Mouse (Mus musculus) forebrain, embryonic 10.5 days (tissue): ENCODE measurements at regions not wholly inside any gene's neighbourhood (a gene's known extent, or its start where the extent isn't known, plus 50 kb on each side); places are given as distances from the start of the nearest gene placed in this dataset.
A peak's percentile ranks its signal among the peaks of the same experiment; 100 is the strongest.

Experiments
- DNase-seq: peaks from one replicate; pipeline ENCODE4 v3.0.0-alpha.2; 2017; ENCODE audit warnings: low spot score; ENCODE audit errors: extremely low spot score
- H3K27ac ChIP-seq: fragments of 300-500 bp; sonication (generic); 2 replicates; pipeline ENCODE4 v1.5.1; 2016; ENCODE audit warnings: mild to moderate bottlenecking
- H3K27me3 ChIP-seq: fragments of 300-500 bp; sonication (generic); 2 replicates; pipeline ENCODE4 v1.6.1; 2016; ENCODE audit warnings: mild to moderate bottlenecking; ENCODE audit not compliant: poor library complexity, severe bottlenecking
- H3K36me3 ChIP-seq: fragments of 300-500 bp; sonication (generic); replicated peaks from 2 replicates; pipeline ENCODE4 v1.6.1; 2016; ENCODE audit warnings: mild to moderate bottlenecking, moderate library complexity
- H3K4me1 ChIP-seq: fragments of 300-500 bp; sonication (generic); 2 replicates; pipeline ENCODE4 v1.6.1; 2016
- H3K4me3 ChIP-seq: fragments of 300-500 bp; sonication (generic); 2 replicates; pipeline ENCODE4 v1.5.1; 2016; ENCODE audit warnings: mild to moderate bottlenecking, moderate library complexity
- H3K9me3 ChIP-seq: fragments of 300-500 bp; sonication (generic); 2 replicates; pipeline ENCODE4 v1.6.1; 2016; ENCODE audit warnings: mild to moderate bottlenecking, moderate library complexity
- WGBS: fragments of 180-500 bp; shearing (Covaris S2); methylation state at CpG from one replicate; pipeline ENCODE4 v1.1.7; 2016; 5-methylcytosine and 5-hydroxymethylcytosine counted together

DNA sequence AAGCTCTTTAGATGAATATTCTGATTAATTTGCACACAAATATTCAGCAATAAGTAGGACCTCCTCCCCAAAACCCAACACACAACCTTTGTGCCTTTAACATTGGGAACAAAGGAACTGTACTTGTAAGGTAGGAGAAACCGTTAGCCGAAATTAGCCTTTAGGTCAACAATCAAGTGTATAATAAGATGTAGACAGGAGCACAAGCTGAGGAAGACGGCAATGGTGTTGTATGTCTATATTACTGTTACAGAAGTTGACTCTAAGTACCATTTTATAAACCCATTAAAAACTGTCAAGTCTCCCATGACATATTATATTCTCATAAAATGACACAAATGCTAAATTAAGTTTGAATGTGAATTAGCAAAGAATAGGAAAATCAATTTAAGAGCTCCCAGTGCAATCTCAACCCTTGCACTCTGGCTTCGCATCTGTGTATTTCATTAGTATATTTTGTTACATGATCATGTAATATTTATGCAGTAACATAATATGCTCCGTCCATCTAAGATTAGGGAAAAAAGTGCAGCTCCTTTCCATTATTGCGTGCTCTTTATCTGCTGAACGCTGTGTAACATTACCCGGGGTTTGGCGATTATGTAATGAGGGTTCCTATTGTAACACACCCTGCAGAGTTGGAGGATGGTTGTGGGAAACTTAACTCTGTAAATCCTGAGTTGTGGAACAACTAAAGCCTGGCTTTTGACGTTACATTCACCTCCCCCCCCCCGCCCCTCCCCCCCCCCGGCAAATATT, 510.3 kb upstream of the Cited2 start:
- no peaks in the 10 kb centered on the region for H3K36me3 ChIP-seq
- H3K9me3 ChIP-seq = no peaks in the 10 kb centered on the region
- 0 out of 2 replicates have a peak overlapping the region, but pooled peaks have one; percentile 30 for H3K27ac ChIP-seq
- H3K4me3 ChIP-seq = no peak overlapping the region; the same call in 1 of the 2 replicates
- H3K4me1 ChIP-seq = peaks cover 18% of the 10 kb centered on the region
- no peaks in the 10 kb centered on the region for H3K27me3 ChIP-seq
- no peak for DNase-seq
- WGBS = 43% methylated on average over 10 of the region's 12 CpGs

DNA sequence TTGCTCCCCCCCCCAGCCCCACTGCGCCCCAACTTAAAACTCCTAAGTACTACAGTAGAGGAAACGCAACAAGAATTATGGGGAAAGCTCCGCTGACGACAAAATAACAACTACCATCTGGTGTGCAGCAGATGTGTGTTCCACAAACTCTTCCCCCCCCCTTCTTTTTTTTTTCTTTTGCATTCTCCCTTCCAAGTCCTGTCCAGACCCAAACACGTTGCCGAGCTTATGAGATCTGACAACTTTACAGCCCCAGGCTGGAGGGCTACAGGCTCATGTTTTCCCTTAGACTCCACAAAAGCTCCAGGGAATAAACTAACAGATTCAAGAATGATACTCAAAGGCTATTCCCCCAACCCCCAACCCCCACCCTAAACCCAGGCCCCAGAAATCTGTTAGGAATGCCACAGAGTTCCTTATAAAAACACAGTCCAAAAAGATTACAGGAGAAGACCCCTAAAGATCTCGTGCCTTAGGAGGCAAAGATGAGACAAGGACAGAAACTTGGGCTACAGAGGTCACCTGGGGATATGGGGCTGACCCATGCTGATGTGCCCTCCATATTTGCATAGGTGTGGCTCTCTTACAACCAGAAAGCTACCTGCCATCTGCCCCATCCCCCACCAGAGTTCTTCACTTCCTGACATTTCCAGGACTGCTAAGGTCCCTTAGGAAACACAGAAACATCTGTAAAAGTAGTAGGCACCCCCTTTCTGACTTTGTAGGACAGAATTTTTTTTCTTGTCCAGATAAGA, 509.5 kb upstream of the Cited2 start:
- DNase-seq = no peak
- Histone ChIP-seq H3K27ac (0 out of 2 replicates have a peak overlapping the region, but pooled peaks have one; percentile 30), H3K4me1 (peaks cover 18% of the 10 kb centered on the region), H3K9me3 (no peaks in the 10 kb centered on the region), H3K27me3 (no peaks in the 10 kb centered on the region), H3K36me3 (no peaks in the 10 kb centered on the region), H3K4me3 (no peak overlapping the region; the same call in 1 of the 2 replicates)
- 52% methylated on average over 7 of the region's 7 CpGs for WGBS

DNA sequence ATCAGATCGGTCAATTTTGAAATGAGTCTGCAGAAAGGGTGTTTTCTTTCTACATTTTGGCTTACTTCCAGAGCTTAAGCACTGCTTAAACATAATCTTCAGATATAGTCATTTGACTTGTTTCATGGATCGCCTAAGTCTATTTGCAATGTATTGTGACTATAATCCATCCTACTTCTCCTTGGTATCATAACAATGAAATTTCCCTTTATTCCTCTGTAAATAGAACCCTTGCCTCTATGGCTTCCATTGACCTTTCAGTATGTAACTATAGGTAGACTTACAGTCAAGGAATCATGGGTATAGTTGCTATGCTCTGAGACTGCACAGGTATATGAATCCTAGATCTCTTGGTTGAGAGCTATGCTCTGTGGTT, 509.0 kb upstream of the Cited2 start:
- 91% methylated on average over 2 of the region's 2 CpGs for WGBS
- H3K4me1 ChIP-seq = peaks cover 18% of the 10 kb centered on the region
- no peak for DNase-seq
- H3K9me3 ChIP-seq = no peaks in the 10 kb centered on the region
- H3K27ac ChIP-seq = no peak overlapping the region
- H3K27me3 ChIP-seq = no peaks in the 10 kb centered on the region
- H3K4me3 ChIP-seq = no peak overlapping the region
- H3K36me3 ChIP-seq = no peaks in the 10 kb centered on the region

DNA sequence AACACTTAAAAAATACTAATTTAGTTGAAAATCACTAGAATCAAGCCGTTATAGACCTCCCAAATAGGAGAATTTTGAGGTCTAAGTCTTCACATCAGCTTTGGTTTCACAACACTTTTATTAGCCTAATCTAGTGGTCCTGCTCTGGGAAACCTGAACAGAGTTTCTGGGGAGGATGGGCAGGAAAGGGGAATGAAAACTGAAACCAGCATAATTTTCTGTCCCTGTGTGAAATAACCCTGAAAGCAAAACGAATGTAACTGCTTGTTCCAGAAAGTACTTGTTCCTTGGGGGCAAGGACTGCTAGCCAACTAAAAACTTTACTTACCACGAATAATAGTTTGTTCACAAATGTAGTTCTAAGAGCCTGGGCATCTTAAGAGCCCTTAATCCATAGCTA, 508.0 kb upstream of the Cited2 start:
- H3K4me3 ChIP-seq = no peak overlapping the region
- peaks cover 18% of the 10 kb centered on the region for H3K4me1 ChIP-seq
- H3K27me3 ChIP-seq = no peaks in the 10 kb centered on the region
- 78% methylated on average over 3 of the region's 3 CpGs for WGBS
- H3K27ac ChIP-seq = no peak overlapping the region
- H3K36me3 ChIP-seq = no peaks in the 10 kb centered on the region
- DNase-seq = no peak
- no peaks in the 10 kb centered on the region for H3K9me3 ChIP-seq

DNA sequence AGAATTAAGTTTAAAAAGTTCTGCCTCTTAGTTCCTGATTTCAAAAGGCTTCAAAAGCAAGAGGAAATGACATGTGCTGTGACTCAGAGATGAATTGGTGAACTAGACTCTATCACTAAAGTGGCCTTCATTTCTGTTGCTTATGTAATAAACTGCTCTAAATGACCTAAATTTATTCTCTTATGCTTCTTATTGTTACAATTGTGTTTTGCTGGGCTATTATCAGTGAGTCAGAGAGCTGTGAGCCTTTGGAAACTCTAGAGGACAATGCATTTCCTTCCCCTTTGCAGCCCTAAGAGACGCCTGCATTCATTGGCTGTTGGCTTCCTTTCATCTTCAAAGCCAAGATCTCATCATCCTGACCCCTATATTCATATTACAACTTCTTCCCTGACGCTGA, 501.5 kb upstream of the Cited2 start:
- Histone ChIP-seq H3K27ac (no peak overlapping the region), H3K27me3 (peaks cover 3% of the 10 kb centered on the region; the same call in 1 of the 2 replicates), H3K4me3 (no peak overlapping the region), H3K36me3 (no peaks in the 10 kb centered on the region), H3K4me1 (no peaks in the 10 kb centered on the region), H3K9me3 (no peaks in the 10 kb centered on the region)
- DNase-seq = no peak
- 70% methylated on average over 2 of the region's 2 CpGs for WGBS

DNA sequence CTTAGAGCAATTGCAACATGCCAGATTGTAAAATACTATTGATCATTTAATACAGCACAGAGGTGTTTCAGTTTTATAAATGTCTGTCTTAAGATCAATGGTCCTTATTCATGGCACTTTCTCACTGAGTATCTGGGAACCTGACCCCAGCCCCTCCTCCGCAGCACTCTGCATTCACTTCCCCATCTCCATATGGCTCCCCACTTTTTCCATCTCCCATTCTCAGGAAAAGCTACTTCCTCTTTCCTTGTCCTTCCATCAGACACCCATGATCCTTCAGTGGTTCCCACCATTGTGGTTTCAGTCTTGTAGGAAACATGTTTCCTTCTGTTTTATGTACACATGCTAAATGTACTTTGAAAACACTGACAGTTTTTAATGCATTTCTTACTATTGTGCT, 497.3 kb upstream of the Cited2 start:
- Histone ChIP-seq H3K36me3 (no peaks in the 10 kb centered on the region), H3K4me3 (no peak overlapping the region), H3K27ac (no peak overlapping the region), H3K4me1 (peaks cover 14% of the 10 kb centered on the region), H3K9me3 (no peaks in the 10 kb centered on the region), H3K27me3 (peaks cover 31% of the 10 kb centered on the region)
- 93% methylated on average over 1 of the region's 1 CpGs for WGBS
- no peak for DNase-seq

DNA sequence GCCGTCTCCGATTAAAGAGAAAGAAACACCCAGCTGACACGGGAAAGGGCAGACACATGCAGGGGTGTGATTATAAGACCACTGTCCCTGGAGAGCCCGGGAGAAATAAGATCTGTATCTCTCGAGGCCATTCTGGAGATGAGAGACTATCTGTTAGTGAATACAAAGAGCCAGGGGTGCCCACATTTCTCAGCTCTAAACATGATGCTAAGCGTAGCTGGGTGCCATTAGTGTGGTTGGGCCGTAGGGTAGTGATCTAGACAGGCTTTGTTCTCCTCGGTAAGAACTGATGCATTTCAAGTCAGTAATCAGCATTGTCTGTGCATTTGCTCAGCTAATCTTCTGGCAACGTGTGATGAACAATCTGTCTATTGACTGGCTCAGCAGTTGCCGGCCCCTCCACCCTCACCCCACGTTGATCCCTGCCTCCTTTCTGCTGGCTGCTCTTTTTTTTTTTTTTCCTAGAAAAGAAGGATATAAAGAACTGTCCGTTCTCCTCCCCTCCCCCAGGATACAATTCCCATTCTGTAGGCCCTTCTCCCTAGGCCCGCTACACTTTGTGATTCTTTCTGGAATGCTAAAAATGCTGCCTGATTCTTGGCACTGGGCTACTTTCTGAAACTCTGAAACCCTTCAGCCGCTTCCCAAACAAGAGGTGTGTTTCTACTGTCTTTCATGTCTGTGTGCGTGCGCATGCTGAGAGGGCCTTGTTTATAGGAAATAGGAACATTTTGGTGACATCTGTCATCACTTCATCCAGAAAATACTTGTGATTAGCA, 492.8 kb upstream of the Cited2 start:
- Histone ChIP-seq H3K9me3 (no peaks in the 10 kb centered on the region), H3K36me3 (no peaks in the 10 kb centered on the region), H3K4me3 (peak overlapping the region; percentile 37), H3K27ac (peak overlapping the region; percentile 80), H3K27me3 (peaks cover 62% of the 10 kb centered on the region), H3K4me1 (peaks cover 33% of the 10 kb centered on the region)
- peak; percentile 53 for DNase-seq
- 2% methylated on average over 16 of the region's 16 CpGs for WGBS

DNA sequence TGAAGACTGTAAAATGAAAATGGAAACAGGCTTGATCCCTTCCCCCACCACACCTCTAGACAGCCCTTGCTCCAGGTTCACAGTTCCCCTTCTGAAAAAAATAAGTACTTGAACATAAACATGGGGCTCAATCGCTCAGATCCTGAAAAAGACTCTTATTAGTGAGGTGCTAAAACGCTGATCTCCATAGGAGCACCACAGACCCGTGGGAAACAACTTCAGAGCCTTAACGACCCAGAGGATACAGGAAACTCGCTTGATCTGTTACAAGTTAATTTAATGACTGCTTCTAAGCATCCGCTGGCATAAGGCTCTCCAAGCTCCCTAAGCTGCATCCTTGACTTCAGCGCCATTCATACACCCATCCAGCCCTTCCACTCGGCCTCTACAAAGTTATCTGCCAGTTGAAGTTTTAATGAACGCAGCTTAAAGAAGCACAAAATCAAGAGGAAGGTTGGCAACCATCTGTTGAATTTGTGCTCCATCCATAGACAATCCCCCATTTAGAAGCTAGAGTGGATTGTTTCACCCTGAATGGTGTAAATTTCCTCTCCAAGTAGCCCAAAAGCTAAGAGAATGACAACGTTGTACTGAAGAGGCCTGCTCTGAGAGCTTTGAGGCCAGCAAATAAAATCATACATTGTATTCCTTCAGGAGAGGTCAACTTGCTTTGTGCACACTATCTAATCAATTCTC, 486.9 kb upstream of the Cited2 start:
- H3K4me3 ChIP-seq = no peak overlapping the region
- H3K9me3 ChIP-seq = no peaks in the 10 kb centered on the region
- no peaks in the 10 kb centered on the region for H3K36me3 ChIP-seq
- WGBS = 27% methylated on average over 10 of the region's 10 CpGs
- peaks cover 53% of the 10 kb centered on the region for H3K4me1 ChIP-seq
- H3K27ac ChIP-seq = peak overlapping the region; percentile 40; the same call in 1 of the 2 replicates
- no peak for DNase-seq
- H3K27me3 ChIP-seq = peaks cover 32% of the 10 kb centered on the region

DNA sequence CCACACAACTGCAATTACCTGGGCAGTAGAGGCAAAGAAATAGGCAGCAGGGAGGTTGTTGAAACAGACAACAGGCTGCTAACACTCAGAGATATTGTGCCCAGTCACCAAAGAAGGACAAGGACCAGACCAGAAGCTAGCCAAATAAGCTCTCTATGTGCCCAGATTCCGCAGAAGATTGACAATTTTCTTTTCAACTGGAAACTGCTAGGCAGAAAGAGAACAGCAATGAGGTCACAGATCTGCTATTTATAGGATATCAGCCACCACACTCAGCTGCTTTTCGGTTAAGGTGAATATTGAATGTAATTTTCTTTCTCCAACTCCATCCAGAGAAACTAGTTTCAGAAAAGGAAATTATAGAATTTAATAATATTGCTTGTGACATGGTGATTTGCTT, 486.3 kb upstream of the Cited2 start:
- 0 out of 2 replicates have a peak overlapping the region, but pooled peaks have one; percentile 40 for H3K27ac ChIP-seq
- peaks cover 32% of the 10 kb centered on the region for H3K27me3 ChIP-seq
- DNase-seq = no peak
- no peaks in the 10 kb centered on the region for H3K36me3 ChIP-seq
- no peaks in the 10 kb centered on the region for H3K9me3 ChIP-seq
- no peak overlapping the region for H3K4me3 ChIP-seq
- WGBS = 56% methylated on average over 2 of the region's 2 CpGs
- peaks cover 47% of the 10 kb centered on the region for H3K4me1 ChIP-seq

DNA sequence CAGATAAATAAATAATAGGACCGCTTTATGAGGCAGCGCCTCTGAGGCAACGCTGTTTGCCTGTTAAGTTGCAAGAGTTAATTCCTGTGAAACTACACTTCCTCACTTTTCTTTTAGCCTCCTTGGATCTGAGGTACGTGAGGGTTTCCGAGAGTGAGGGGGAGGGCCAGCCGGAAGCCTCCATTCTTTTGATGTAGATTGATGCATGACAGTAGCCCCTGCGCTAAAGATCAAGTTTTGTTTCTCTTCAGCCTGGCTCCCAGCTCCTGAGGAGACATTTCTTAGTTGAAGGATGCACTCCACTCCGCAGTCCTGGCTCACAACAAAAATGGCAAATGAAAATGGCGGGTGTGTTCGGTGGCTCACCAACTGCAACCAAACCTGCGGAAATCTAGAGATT, 485.6 kb upstream of the Cited2 start:
- Histone ChIP-seq H3K4me1 (peaks cover 42% of the 10 kb centered on the region), H3K27me3 (peaks cover 25% of the 10 kb centered on the region), H3K36me3 (no peaks in the 10 kb centered on the region), H3K4me3 (no peak overlapping the region), H3K9me3 (no peaks in the 10 kb centered on the region), H3K27ac (peak overlapping the region; percentile 40; the same call in 1 of the 2 replicates)
- DNase-seq = no peak
- 45% methylated on average over 11 of the region's 11 CpGs for WGBS

DNA sequence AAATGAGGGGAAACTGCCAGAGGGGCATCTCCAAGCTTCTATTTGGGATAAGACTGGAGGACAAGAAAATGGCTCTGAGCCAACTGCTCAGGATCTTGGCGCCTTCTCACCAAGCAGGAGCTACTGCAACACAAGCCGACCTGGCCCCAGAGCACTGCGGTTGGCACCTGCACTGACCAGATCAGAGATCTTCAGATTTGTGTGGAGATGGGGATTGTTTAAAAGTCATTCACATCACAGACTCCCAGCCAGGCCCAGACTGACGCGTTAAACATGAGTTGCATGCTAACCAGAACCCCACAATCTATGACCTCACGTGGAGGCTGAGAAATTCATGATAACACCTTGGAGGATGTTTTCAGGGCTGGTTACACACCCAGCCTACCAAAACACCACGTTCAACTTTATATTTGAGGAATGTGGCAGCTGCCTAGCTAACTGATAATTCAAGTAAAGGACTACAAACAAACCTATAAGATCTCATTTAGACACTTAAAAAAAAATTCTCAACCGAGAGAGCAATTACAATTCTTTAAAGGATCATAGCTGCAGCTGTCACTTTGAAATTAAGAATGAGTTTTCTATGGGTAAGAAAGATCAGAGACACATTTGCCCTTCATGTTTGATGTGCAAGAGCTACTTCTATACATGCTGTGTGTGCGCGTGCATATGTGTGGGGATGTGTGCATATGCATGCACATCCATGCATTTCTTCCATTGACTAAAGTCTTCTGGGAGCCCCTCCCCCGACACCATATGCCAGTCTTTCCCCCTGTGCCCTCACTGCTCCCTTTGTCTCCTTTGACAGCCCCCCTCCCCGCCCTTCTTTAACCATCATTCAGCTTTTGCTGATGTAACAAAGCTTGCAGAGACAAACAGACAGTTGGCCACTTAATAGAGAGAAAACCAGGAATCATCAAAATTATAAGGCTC, 484.8 kb upstream of the Cited2 start:
- 79% methylated on average over 12 of the region's 12 CpGs for WGBS
- peak overlapping the region; percentile 57; the same call in 1 of the 2 replicates for H3K27ac ChIP-seq
- DNase-seq = no peak

More for the DNA sequence above, 484.8 kb upstream of the Cited2 start:
- no peaks in the 10 kb centered on the region; the same call in 1 of the 2 replicates for H3K9me3 ChIP-seq
- H3K27me3 ChIP-seq = peaks cover 17% of the 10 kb centered on the region
- no peaks in the 10 kb centered on the region for H3K36me3 ChIP-seq
- H3K4me1 ChIP-seq = peaks cover 42% of the 10 kb centered on the region
- no peak overlapping the region for H3K4me3 ChIP-seq
